Comparison of ENCODE assay signal across 8 mouse cellular contexts in the genomic region with DNA sequence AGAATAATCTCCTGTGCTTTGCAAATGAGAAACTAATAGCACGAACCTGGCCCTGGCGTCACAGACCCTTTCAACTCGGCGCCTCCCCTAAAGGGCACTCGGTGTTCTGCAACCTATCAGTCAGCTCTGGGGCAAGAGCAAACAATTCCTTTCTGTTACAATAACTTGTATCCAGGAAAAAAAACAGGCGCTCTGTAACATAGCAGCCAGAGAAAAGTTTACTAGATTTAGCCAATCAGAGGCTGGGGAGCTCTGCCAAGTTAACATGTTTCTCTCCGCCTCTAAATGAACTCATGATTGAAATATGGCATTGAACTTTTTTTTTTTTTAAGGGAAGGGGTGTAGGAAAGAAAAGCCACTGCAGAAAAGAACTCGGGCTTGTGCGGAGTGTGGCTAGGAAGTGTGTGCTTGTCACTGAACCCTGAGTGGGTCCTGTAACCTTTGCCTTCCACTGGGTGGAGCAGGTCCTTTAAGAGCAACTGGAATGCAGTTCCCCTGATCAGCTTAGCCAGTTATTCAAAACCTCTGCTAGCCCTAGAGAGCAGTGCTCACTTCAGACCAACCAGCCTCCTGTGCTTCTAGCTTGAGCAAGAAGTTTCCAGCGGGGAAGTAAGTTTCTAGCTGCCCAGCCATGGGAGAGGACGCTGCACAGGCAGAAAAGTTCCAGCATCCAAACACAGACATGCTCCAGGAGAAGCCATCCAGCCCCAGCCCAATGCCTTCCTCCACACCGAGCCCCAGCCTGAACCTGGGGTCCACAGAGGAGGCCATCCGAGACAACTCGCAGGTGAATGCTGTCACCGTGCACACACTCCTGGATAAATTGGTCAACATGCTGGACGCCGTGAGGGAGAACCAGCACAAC. TPM values are rescaled to one million over a fixed set of nuclear protein-coding genes. Genes with fewer than 3 reads are reported as not detected.
DNase-seq lines count a peak whose midpoint lies in the region; ATAC-seq and TF ChIP-seq lines count a peak whose summit lies in the region.

Cavin2 (plus strand) TSS at position 372 of the 865 bp plus-strand sequence.

- no peak within 1 kb of the TSS for H3K4me2 ChIP-seq in forebrain, embryonic 15.5 days (replicated peaks)
- H3K4me2 ChIP-seq in midbrain, postnatal 0 days (ENCODE audit: low read depth, low read length, poor library complexity, severe bottlenecking), result peak within 1 kb of the TSS; percentile 15; the same call in 1 of the 2 replicates

- no peaks in the 10 kb centered on the region for H3K27me3 ChIP-seq in forebrain, embryonic 10.5 days (ENCODE audit: poor library complexity, severe bottlenecking)
- no peaks in the 10 kb centered on the region for H3K27me3 ChIP-seq in forebrain, embryonic 15.5 days
- no peaks in the 10 kb centered on the region for H3K27me3 ChIP-seq in limb, embryonic 10.5 days (ENCODE audit: low read depth, poor library complexity, severe bottlenecking)
- H3K27me3 ChIP-seq in midbrain, postnatal 0 days (ENCODE audit: insufficient read depth, low read length), result no peaks in the 10 kb centered on the region

- no peak within 1 kb of the TSS for H3K4me3 ChIP-seq in forebrain, embryonic 10.5 days
- no peak within 1 kb of the TSS for H3K4me3 ChIP-seq in forebrain, embryonic 15.5 days
- H3K4me3 ChIP-seq in limb, embryonic 10.5 days, result 0 out of 2 replicates have a peak within 1 kb of the TSS, but pooled peaks have one; percentile 18
- H3K4me3 ChIP-seq in midbrain, postnatal 0 days (ENCODE audit: low read depth, low read length), result peak within 1 kb of the TSS; percentile 5; the same call in 1 of the 2 replicates

- H3K9ac ChIP-seq in forebrain, embryonic 15.5 days (replicated peaks), result no peak within 1 kb of the TSS
- no peak within 1 kb of the TSS for H3K9ac ChIP-seq in midbrain, postnatal 0 days (replicated peaks; ENCODE audit: low read length, poor library complexity, severe bottlenecking)

- no peaks in the 10 kb centered on the region for H3K9me3 ChIP-seq in forebrain, embryonic 10.5 days
- no peaks in the 10 kb centered on the region for H3K9me3 ChIP-seq in forebrain, embryonic 15.5 days
- no peaks in the 10 kb centered on the region for H3K9me3 ChIP-seq in limb, embryonic 10.5 days (replicated peaks)
- no peaks in the 10 kb centered on the region for H3K9me3 ChIP-seq in midbrain, postnatal 0 days (ENCODE audit: low read length)

- peak within 1 kb of the TSS; percentile 41; the same call in 1 of the 2 replicates for H3K27ac ChIP-seq in forebrain, embryonic 10.5 days
- H3K27ac ChIP-seq in forebrain, embryonic 15.5 days (replicated peaks), result no peak within 1 kb of the TSS
- peak within 1 kb of the TSS; percentile 58 for H3K27ac ChIP-seq in limb, embryonic 10.5 days
- no peak within 1 kb of the TSS; the same call in 1 of the 2 replicates for H3K27ac ChIP-seq in midbrain, postnatal 0 days (ENCODE audit: low read depth, low read length)

- peaks cover 12% of the 10 kb centered on the region for H3K4me1 ChIP-seq in forebrain, embryonic 10.5 days
- H3K4me1 ChIP-seq in forebrain, embryonic 15.5 days, result peaks cover 6% of the 10 kb centered on the region; the same call in 1 of the 2 replicates
- H3K4me1 ChIP-seq in limb, embryonic 10.5 days, result peaks cover 21% of the 10 kb centered on the region
- H3K4me1 ChIP-seq in midbrain, postnatal 0 days (ENCODE audit: insufficient read depth, low read length), result no peaks in the 10 kb centered on the region

- no peak for TF ChIP-seq CTCF in midbrain, postnatal 0 days (IDR thresholded peaks at IDR 0.05)

- no peaks in the 10 kb centered on the region for H3K36me3 ChIP-seq in forebrain, embryonic 10.5 days (replicated peaks)
- H3K36me3 ChIP-seq in forebrain, embryonic 15.5 days, result no peaks in the 10 kb centered on the region
- no peaks in the 10 kb centered on the region for H3K36me3 ChIP-seq in limb, embryonic 10.5 days
- H3K36me3 ChIP-seq in midbrain, postnatal 0 days (ENCODE audit: insufficient read depth, low read length), result no peaks in the 10 kb centered on the region

- intact Hi-C loops in heart, postnatal 10 days (cut with DNase I), result loop anchor here (1.0 to 5.0 kb wide), 2 partner anchors 23 to 142 kb away; no protein-coding TSS in a partner anchor

- 74% methylated on average over 17 of the region's 17 CpGs for WGBS in forebrain, embryonic 10.5 days
- 58% methylated on average over 17 of the region's 17 CpGs for WGBS in forebrain, embryonic 15.5 days
- 55% methylated on average over 17 of the region's 17 CpGs for WGBS in limb, embryonic 10.5 days
- 61% methylated on average over 17 of the region's 17 CpGs for WGBS in midbrain, postnatal 0 days

- ATAC-seq in forebrain, embryonic 15.5 days (replicated peaks), result no peak
- 0 out of 2 replicates have a peak, but pooled peaks have one; percentile 27 for ATAC-seq in midbrain, postnatal 0 days (ENCODE audit: low FRiP score)

- DNase-seq in forebrain, embryonic 10.5 days (ENCODE audit: extremely low spot score, low spot score), result no peak
- DNase-seq in fat pad, adult 2 months (ENCODE audit: extremely low read depth, low read depth, low spot score), result peak; percentile 37
- peak; percentile 89 to 90 for DNase-seq in heart, postnatal 10 days
- DNase-seq in limb, embryonic 10.5 days (ENCODE audit: low spot score), result peak; percentile 31
- DNase-seq in midbrain, postnatal 0 days (ENCODE audit: low spot score), result peak; percentile 51
- DNase-seq in cerebellum, adult 8-10 months, result no peak
- no peak for DNase-seq in cerebellum, adult 9-11 months

RNA-seq across cellular contexts. Expression of gene Cavin2, which starts in this region (rescaled TPM):
- polyA plus RNA-seq in forebrain, embryonic 10.5 days (2016; fragmentation: Nextera tagmentation; extraction: Ambion mirVana), result 1.9 and 2.1 TPM in 2 replicates
- 4.9 and 5.8 TPM in 2 replicates for polyA plus RNA-seq in forebrain, embryonic 15.5 days (2015; fragmentation: Nextera tagmentation; extraction: Ambion mirVana)
- 100 to 1,000 TPM; 208 to 218 TPM for total RNA-seq in heart, postnatal 10 days (2021)
- 1.9 and 3.1 TPM in 2 replicates for polyA plus RNA-seq in limb, embryonic 10.5 days (2016; fragmentation: Nextera tagmentation; extraction: Ambion mirVana)
- total RNA-seq in midbrain, postnatal 0 days (2014; rRNA removed), result 7.5 and 10.8 TPM in 2 replicates
- 8.4 and 8.7 TPM in 2 replicates for polyA plus RNA-seq in midbrain, postnatal 0 days (2015; fragmentation: Nextera tagmentation; extraction: Ambion mirVana)

Comparison
In these comparisons a context has a peak if more than half of its experiments do, and no peak if none do; other contexts are left out.
1. RNA of gene Cavin2 (total RNA-seq): 208 to 218 TPM in heart, postnatal 10 days; 7.5 to 10.8 TPM in midbrain, postnatal 0 days; every median in the first group is over 10 times any median in the second.
2. H3K27ac ChIP-seq: peak in forebrain, embryonic 10.5 days (single experiment) and limb, embryonic 10.5 days (single experiment); none in forebrain, embryonic 15.5 days (single experiment) and midbrain, postnatal 0 days (single experiment).
3. DNase-seq: peak in fat pad, adult 2 months (single experiment), heart, postnatal 10 days (2 of 2), limb, embryonic 10.5 days (single experiment) and midbrain, postnatal 0 days (single experiment); none in forebrain, embryonic 10.5 days (single experiment), cerebellum, adult 8-10 months (single experiment) and cerebellum, adult 9-11 months (single experiment).
4. H3K4me3 ChIP-seq: peak in limb, embryonic 10.5 days (single experiment) and midbrain, postnatal 0 days (single experiment); none in forebrain, embryonic 10.5 days (single experiment) and forebrain, embryonic 15.5 days (single experiment).